16 mouse cellular contexts compared by ENCODE assay signal in genomic region chr16:10723816-10724647, GRCm38 (mm10).
DNase-seq lines count a peak whose midpoint lies in the region; ATAC-seq lines count a peak whose summit lies in the region.
"Had no signal": no experiment of that assay in that cellular context is flagged by ENCODE, and none has a peak within 500 bp of the region (broad histone marks: within the 10 kb centered on the region; RNA-seq: fewer than 3 reads in every experiment).

No protein-coding gene starts in this region.

- peaks cover 55% of the 10 kb centered on the region for H3K4me1 ChIP-seq in lung, embryonic 15.5 days

- H3K4me2 ChIP-seq in lung, embryonic 15.5 days: no peak overlapping the region
- H3K4me2 ChIP-seq: forebrain, embryonic 12.5 days; liver, embryonic 11.5 days had no signal

- no peak for DNase-seq in lung, postnatal 14 days
- DNase-seq in thymus, postnatal 4 days: peak; percentile 32
- no peak for DNase-seq in thymus, postnatal 36 days
- no peak for DNase-seq in urinary bladder, postnatal 4 days (ENCODE audit: low spot score in 2 of 2)
- no peak for DNase-seq in left cerebral cortex, postnatal 10 days (ENCODE audit: extremely low spot score in 1 of 2, low spot score in 2 of 2)
- DNase-seq: adrenal gland, postnatal 25 days; cerebellum, adult 18-20 months; gastrocnemius, postnatal 36 days; kidney, adult 18-20 months; kidney, postnatal 10 days had no signal

- H3K9ac ChIP-seq in lung, embryonic 15.5 days: no peak overlapping the region
- H3K9ac ChIP-seq: forebrain, embryonic 12.5 days had no signal

- H3K27me3 ChIP-seq in lung, embryonic 15.5 days: no peaks in the 10 kb centered on the region
- H3K27me3 ChIP-seq: forebrain, embryonic 12.5 days had no signal

- H3K36me3 ChIP-seq in lung, embryonic 15.5 days: no peaks in the 10 kb centered on the region
- H3K36me3 ChIP-seq: forebrain, embryonic 12.5 days; heart, embryonic 10.5 days had no signal

- peak overlapping the region; percentile 63 for H3K27ac ChIP-seq in lung, embryonic 15.5 days
- H3K27ac ChIP-seq: forebrain, embryonic 12.5 days had no signal

- intact Hi-C loops in left cerebral cortex, postnatal 10 days (cut with DNase I): no loop called here

- 26% methylated on average over 5 of the region's 5 CpGs for WGBS in lung, embryonic 15.5 days

- peak; percentile 37; the same call in 1 of the 2 replicates for ATAC-seq in lung, embryonic 15.5 days (ENCODE audit: borderline replicate concordance, extremely low read depth, low FRiP score, low TSS enrichment)
- peak; percentile 46 to 54; a peak in 2 of 4 replicates for ATAC-seq in hematopoietic stem cell, adult 5-6 weeks (replicated peaks in 1 of 2; ENCODE audit: insufficient read depth in 1 of 2, low FRiP score in 2 of 2, low TSS enrichment in 1 of 2, low read depth in 1 of 2, poor library complexity in 2 of 2, severe bottlenecking in 2 of 2)
- ATAC-seq: midbrain, embryonic 16.5 days had no signal

- H3K4me3 ChIP-seq in lung, embryonic 15.5 days: no peak overlapping the region
- H3K4me3 ChIP-seq: forebrain, embryonic 12.5 days; heart, embryonic 10.5 days had no signal

- H3K9me3 ChIP-seq in lung, embryonic 15.5 days: no peaks in the 10 kb centered on the region
- H3K9me3 ChIP-seq: forebrain, embryonic 12.5 days; heart, embryonic 10.5 days had no signal
